Mouse (Mus musculus): ENCODE results near the gene Iqck. TPM values are rescaled to one million over a fixed set of nuclear protein-coding genes. Genes with fewer than 3 reads are reported as not detected.

Iqck gene
- polyA plus RNA-seq (2014; fragmentation: Nextera tagmentation; extraction: Ambion mirVana) = 3.0 and 4.2 TPM in 2 replicates

GRCm38 (mm10) chr7:118855171-118855876 is at the start of gene Iqck:
Iqck (plus strand) TSS chr7:118855752.
- 0 out of 2 replicates have a peak, but pooled peaks cover 9% of the 10 kb centered on the region for H3K4me1 ChIP-seq (ENCODE audit: control insufficient read depth, insufficient read depth, low read length)
- no peaks in the 10 kb centered on the region for H3K9me3 ChIP-seq (ENCODE audit: control insufficient read depth, low read length)
- H3K9ac ChIP-seq (ENCODE audit: low read depth, low read length) = peak within 1 kb of the TSS; percentile 82
- WGBS = under 1% methylated on average over 57 of the region's 57 CpGs
- ATAC-seq (ENCODE audit: low FRiP score, low TSS enrichment) = peak; percentile 97
- peak within 1 kb of the TSS; percentile 61 for H3K27ac ChIP-seq (ENCODE audit: low read depth, low read length)
- H3K36me3 ChIP-seq (ENCODE audit: control insufficient read depth, insufficient read depth, low read length) = peaks cover 29% of the 10 kb centered on the region
- peak within 1 kb of the TSS; percentile 93 for H3K4me3 ChIP-seq (ENCODE audit: low read length)
- no peaks in the 10 kb centered on the region for H3K27me3 ChIP-seq (ENCODE audit: control insufficient read depth, insufficient read depth, low read length)
- peak within 1 kb of the TSS; percentile 88 for H3K4me2 ChIP-seq (replicated peaks; ENCODE audit: low read depth, low read length)

DNA sequence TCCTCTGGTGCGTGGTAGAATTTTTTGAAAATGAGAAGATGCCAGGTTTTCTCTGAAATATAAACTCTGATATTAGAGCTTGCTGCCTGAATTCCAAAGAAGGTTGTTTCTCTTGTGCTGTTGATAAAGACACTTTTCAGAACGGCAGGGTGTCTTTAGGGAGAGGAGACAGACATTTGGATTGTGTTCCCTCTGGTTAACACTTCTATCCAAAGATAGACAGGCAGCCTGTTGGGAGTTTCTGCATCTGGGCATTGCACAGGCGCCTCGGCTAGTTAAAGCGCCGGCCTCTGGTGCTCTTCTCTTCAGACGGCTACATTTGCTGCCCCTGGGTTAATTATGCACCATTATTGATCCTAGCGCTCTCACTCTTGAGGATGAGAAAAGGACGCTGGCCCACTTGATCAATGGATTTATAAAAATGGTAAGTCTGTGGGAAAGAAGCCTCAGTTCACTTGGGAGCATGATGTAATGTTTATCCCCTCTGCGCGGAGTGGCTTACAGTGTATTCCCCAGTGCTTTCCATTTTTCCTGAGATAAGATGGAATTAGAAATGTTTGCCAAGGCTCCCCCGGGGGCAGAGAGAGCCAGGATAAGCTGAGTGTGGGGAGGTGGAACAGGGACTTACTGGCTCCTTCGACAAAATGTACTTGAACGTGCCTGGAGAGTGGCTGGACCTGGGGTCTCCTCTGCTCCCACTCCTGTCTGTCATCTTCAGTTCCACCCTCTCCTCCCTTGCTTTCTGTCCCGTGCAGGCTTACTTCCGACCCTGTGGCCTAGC is 48.7 kb upstream of the Iqck start:
- Histone ChIP-seq H3K36me3 (ENCODE audit: control insufficient read depth, insufficient read depth, low read length) (peaks cover 14% of the 10 kb centered on the region; the same call in 1 of the 2 replicates), H3K9ac (ENCODE audit: low read depth, low read length) (no peak overlapping the region), H3K27ac (ENCODE audit: low read depth, low read length) (peak overlapping the region; percentile 15; the same call in 1 of the 2 replicates), H3K27me3 (ENCODE audit: control insufficient read depth, insufficient read depth, low read length) (no peaks in the 10 kb centered on the region), H3K9me3 (ENCODE audit: control insufficient read depth, low read length) (no peaks in the 10 kb centered on the region), H3K4me2 (replicated peaks; ENCODE audit: low read depth, low read length) (no peak overlapping the region), H3K4me3 (ENCODE audit: low read length) (no peak overlapping the region), H3K4me1 (ENCODE audit: control insufficient read depth, insufficient read depth, low read length) (peaks cover 3% of the 10 kb centered on the region; the same call in 1 of the 2 replicates)
- no peak for ATAC-seq (ENCODE audit: low FRiP score, low TSS enrichment)
- 68% methylated on average over 16 of the region's 16 CpGs for WGBS

DNA sequence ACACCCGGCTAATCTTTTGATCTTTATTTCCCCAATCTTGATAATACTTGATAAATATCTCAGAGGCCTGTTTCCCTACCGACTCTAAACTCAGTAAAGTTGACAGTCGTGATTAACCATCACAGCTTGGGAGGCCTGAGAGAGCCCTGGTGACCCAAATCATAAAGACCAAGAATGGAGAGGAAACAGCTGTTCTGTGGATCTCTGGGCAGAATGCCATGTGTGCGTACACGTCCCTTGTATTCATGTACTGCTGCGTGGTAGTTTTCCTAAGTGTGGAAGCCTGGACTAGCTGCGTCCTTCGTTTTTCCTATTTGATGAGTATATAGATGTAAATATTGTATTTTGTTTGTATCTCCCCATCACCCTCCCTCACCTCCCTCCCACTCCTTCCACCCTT is 47.7 kb upstream of the Iqck start:
- H3K9ac ChIP-seq (ENCODE audit: low read depth, low read length) = no peak overlapping the region
- peaks cover 9% of the 10 kb centered on the region; the same call in 1 of the 2 replicates for H3K36me3 ChIP-seq (ENCODE audit: control insufficient read depth, insufficient read depth, low read length)
- H3K9me3 ChIP-seq (ENCODE audit: control insufficient read depth, low read length) = no peaks in the 10 kb centered on the region
- no peaks in the 10 kb centered on the region for H3K27me3 ChIP-seq (ENCODE audit: control insufficient read depth, insufficient read depth, low read length)
- ATAC-seq (ENCODE audit: low FRiP score, low TSS enrichment) = peak; percentile 75
- H3K4me3 ChIP-seq (ENCODE audit: low read length) = no peak overlapping the region
- 53% methylated on average over 8 of the region's 8 CpGs for WGBS
- H3K4me2 ChIP-seq (replicated peaks; ENCODE audit: low read depth, low read length) = no peak overlapping the region
- no peak overlapping the region for H3K27ac ChIP-seq (ENCODE audit: low read depth, low read length)
- peaks cover 3% of the 10 kb centered on the region; the same call in 1 of the 2 replicates for H3K4me1 ChIP-seq (ENCODE audit: control insufficient read depth, insufficient read depth, low read length)

DNA sequence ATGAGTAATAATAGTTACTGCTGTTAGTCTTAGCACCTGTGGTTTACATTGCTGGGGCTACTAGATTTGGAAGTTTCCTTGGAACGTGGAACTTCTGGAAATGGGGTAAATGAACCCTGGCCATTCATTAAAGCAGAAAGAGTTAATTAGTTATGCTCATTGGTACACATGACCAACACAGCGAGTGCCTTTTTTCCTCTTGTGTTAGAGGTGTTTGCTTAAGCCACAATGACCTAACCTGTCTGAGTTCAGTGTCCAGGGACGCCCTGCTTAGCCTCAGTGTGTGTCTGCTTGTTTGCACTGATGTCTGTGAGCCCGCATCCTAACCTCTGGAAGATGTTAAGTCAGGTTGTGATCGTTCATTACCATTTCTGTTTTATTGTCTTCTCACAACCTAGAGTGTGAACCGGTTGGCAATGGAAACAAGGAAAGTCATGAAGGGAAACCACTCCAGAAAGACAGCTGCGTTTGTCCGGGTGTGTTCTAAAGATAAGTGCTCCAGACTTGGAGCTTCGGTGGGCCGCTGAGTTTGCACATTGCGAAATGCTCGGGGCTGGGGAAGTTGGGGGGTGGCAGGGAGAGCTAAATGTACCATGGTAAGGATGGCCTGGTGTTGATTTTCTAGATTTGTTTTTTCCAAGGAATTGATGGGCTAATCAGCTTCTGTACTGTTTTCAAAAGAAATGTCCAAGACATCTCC is 44.0 kb upstream of the Iqck start:
- H3K9me3 ChIP-seq (ENCODE audit: control insufficient read depth, low read length) = no peaks in the 10 kb centered on the region
- H3K4me1 ChIP-seq (ENCODE audit: control insufficient read depth, insufficient read depth, low read length) = peaks cover 3% of the 10 kb centered on the region; the same call in 1 of the 2 replicates
- no peak overlapping the region for H3K4me2 ChIP-seq (replicated peaks; ENCODE audit: low read depth, low read length)
- no peak overlapping the region for H3K27ac ChIP-seq (ENCODE audit: low read depth, low read length)
- no peaks in the 10 kb centered on the region for H3K27me3 ChIP-seq (ENCODE audit: control insufficient read depth, insufficient read depth, low read length)
- 82% methylated on average over 12 of the region's 12 CpGs for WGBS
- ATAC-seq (ENCODE audit: low FRiP score, low TSS enrichment) = no peak
- no peak overlapping the region for H3K9ac ChIP-seq (ENCODE audit: low read depth, low read length)
- no peak overlapping the region for H3K4me3 ChIP-seq (ENCODE audit: low read length)
- H3K36me3 ChIP-seq (ENCODE audit: control insufficient read depth, insufficient read depth, low read length) = peaks cover 7% of the 10 kb centered on the region; the same call in 1 of the 2 replicates

- Histone ChIP-seq H3K9me3 (ENCODE audit: control insufficient read depth, low read length) (no peaks in the 10 kb centered on the region), H3K4me3 (ENCODE audit: low read length) (no peak overlapping the region), H3K36me3 (ENCODE audit: control insufficient read depth, insufficient read depth, low read length) (peaks cover 19% of the 10 kb centered on the region; the same call in 1 of the 2 replicates), H3K27me3 (ENCODE audit: control insufficient read depth, insufficient read depth, low read length) (no peaks in the 10 kb centered on the region), H3K9ac (ENCODE audit: low read depth, low read length) (no peak overlapping the region), H3K4me1 (ENCODE audit: control insufficient read depth, insufficient read depth, low read length) (no peaks in the 10 kb centered on the region), H3K4me2 (replicated peaks; ENCODE audit: low read depth, low read length) (no peak overlapping the region), H3K27ac (ENCODE audit: low read depth, low read length) (no peak overlapping the region)
- WGBS = 100% methylated on average over 4 of the region's 4 CpGs
- ATAC-seq (ENCODE audit: low FRiP score, low TSS enrichment) = no peak
Measured at GRCm38 (mm10) chr7:118813592-118813991, 42.0 kb upstream of the Iqck start.

GRCm38 (mm10) chr7:118816275-118816674 is 39.3 kb upstream of the Iqck start:
- ATAC-seq (ENCODE audit: low FRiP score, low TSS enrichment) = no peak
- 92% methylated on average over 3 of the region's 3 CpGs for WGBS
- H3K36me3 ChIP-seq (ENCODE audit: control insufficient read depth, insufficient read depth, low read length) = peaks cover 22% of the 10 kb centered on the region; the same call in 1 of the 2 replicates
- no peaks in the 10 kb centered on the region for H3K27me3 ChIP-seq (ENCODE audit: control insufficient read depth, insufficient read depth, low read length)
- H3K9me3 ChIP-seq (ENCODE audit: control insufficient read depth, low read length) = no peaks in the 10 kb centered on the region
- H3K4me1 ChIP-seq (ENCODE audit: control insufficient read depth, insufficient read depth, low read length) = no peaks in the 10 kb centered on the region
- no peak overlapping the region for H3K27ac ChIP-seq (ENCODE audit: low read depth, low read length)
- H3K4me2 ChIP-seq (replicated peaks; ENCODE audit: low read depth, low read length) = no peak overlapping the region
- H3K9ac ChIP-seq (ENCODE audit: low read depth, low read length) = no peak overlapping the region
- no peak overlapping the region for H3K4me3 ChIP-seq (ENCODE audit: low read length)

DNA sequence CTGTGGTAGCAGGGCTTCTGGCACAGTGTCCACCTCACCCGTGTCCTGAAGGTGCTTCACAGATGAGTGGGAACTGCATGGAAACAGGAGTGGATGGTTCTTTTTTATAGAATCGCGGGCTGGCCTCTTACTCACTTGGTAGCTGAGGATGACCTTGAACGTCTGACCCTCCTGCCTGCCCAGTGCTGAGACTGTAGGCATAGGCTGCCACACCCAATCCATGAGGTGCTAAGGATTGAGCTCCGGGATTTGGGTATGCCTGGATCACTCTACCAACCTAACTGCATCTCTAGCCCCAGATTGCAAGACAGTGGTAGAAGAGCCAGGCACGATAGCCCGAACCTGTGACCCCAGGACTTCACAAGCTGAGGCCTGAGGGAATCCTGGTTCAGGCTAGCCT is 37.8 kb upstream of the Iqck start:
- H3K9me3 ChIP-seq (ENCODE audit: control insufficient read depth, low read length) = no peaks in the 10 kb centered on the region
- H3K27me3 ChIP-seq (ENCODE audit: control insufficient read depth, insufficient read depth, low read length) = no peaks in the 10 kb centered on the region
- no peaks in the 10 kb centered on the region for H3K4me1 ChIP-seq (ENCODE audit: control insufficient read depth, insufficient read depth, low read length)
- no peak overlapping the region for H3K27ac ChIP-seq (ENCODE audit: low read depth, low read length)
- no peak overlapping the region for H3K4me3 ChIP-seq (ENCODE audit: low read length)
- WGBS = 89% methylated on average over 7 of the region's 7 CpGs
- no peak for ATAC-seq (ENCODE audit: low FRiP score, low TSS enrichment)
- no peak overlapping the region for H3K4me2 ChIP-seq (replicated peaks; ENCODE audit: low read depth, low read length)
- no peak overlapping the region for H3K9ac ChIP-seq (ENCODE audit: low read depth, low read length)
- H3K36me3 ChIP-seq (ENCODE audit: control insufficient read depth, insufficient read depth, low read length) = peaks cover 22% of the 10 kb centered on the region; the same call in 1 of the 2 replicates

- no peak overlapping the region for H3K27ac ChIP-seq (ENCODE audit: low read depth, low read length)
- WGBS = 30% methylated on average over 1 of the region's 1 CpGs
- H3K4me3 ChIP-seq (ENCODE audit: low read length) = no peak overlapping the region
- no peaks in the 10 kb centered on the region for H3K4me1 ChIP-seq (ENCODE audit: control insufficient read depth, insufficient read depth, low read length)
- H3K9ac ChIP-seq (ENCODE audit: low read depth, low read length) = no peak overlapping the region
- H3K4me2 ChIP-seq (replicated peaks; ENCODE audit: low read depth, low read length) = no peak overlapping the region
- H3K36me3 ChIP-seq (ENCODE audit: control insufficient read depth, insufficient read depth, low read length) = peaks cover 17% of the 10 kb centered on the region; the same call in 1 of the 2 replicates
- no peaks in the 10 kb centered on the region for H3K27me3 ChIP-seq (ENCODE audit: control insufficient read depth, insufficient read depth, low read length)
- H3K9me3 ChIP-seq (ENCODE audit: control insufficient read depth, low read length) = no peaks in the 10 kb centered on the region
- ATAC-seq (ENCODE audit: low FRiP score, low TSS enrichment) = no peak
Measured at GRCm38 (mm10) chr7:118819666-118820065, 35.9 kb upstream of the Iqck start.

All from kidney, embryonic 14.5 days (tissue).